Mouse (Mus musculus): ENCODE measurements around the gene Hoxb7.

The Hoxb7 gene

DNA sequence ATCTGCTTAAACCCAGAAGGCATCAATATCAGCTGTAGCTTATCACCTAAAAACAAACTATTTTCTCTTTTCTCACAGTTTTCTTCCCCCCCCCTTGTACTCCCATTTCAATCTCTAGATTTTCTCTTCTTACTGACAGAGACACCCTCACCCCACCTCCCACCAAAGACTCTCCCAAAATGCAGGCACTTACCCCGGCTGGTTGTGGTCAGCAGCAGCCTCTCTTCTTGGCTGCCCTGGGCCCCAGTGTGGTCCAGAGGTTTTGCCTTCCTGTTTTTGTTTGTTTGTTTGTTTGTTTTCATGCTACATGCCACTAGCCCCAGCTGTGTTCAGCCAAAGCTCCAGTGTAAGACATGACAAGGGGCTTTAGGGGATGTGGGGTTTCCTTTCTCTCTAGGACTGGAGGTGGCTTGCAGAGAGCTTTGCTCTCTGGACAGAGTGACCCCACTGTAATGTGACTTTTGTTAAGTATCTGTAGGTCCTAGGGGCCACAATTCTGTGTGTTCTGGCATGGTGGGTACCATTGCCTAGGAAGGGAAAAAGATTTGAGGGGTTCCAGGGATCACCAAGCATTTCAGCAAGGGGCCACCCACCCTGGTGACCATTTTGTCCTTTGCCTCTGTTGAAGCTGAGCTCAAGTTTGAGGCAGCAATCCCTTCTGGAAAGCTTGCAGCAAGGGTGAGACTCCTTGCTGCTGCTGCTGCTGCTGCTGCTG lies 18.2 kb upstream of the Hoxb7 start:
- DNase-seq (ENCODE audit: low spot score): no peak

DNA sequence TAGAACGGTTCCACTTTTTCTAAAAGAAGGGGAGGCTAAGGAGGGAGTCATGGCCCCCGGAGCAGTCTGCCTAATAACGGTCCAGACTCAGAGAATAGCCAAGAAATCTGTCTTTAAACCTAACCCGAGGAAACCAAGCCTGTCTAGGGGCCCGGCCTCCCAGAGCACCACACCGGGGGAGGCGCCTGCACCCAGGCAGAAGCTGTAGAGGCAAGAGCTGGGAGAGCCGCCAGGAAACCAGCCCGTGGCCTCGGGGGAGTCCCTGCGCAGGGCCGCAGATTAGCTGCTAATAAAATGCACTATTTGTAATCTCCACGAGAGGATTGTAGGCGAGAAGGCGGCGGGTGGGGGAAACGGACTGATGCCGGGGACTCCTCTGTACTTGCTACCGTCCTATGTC lies 16.6 kb upstream of the Hoxb7 start:
- DNase-seq (ENCODE audit: low spot score): no peak

DNA sequence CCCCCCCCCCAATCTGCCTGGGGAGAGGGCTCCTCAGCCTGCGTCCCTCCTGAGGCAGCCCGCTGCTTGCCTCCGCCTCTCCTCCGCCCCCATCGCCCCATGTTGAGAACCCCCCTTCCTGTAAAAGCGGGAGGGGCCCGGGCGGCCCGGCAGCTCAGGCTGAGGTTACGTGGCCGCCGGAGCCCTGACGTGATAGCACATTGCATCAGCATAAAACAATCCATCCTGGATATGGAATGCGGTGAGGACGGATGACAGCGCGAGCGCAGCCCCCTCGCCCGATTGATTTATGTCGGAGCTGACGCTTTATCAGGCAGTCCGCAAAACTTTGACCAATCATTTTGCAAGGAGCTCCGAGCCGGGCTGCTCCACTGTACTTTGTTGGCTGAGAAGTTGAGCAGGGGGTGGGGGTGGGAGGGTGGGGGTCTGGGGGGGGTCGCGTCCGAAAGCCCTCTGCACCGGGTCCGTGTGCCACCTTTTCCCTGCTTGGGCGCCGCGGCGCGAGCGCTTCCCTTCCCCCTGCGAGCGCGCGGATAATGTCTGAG lies 15.4 kb upstream of the Hoxb7 start, which contains the start of gene Hoxb9:
Gene Hoxb9 (plus strand): TSS at position 462 of the 545 bp plus-strand sequence.
- DNase-seq (ENCODE audit: low spot score): no peak

DNA sequence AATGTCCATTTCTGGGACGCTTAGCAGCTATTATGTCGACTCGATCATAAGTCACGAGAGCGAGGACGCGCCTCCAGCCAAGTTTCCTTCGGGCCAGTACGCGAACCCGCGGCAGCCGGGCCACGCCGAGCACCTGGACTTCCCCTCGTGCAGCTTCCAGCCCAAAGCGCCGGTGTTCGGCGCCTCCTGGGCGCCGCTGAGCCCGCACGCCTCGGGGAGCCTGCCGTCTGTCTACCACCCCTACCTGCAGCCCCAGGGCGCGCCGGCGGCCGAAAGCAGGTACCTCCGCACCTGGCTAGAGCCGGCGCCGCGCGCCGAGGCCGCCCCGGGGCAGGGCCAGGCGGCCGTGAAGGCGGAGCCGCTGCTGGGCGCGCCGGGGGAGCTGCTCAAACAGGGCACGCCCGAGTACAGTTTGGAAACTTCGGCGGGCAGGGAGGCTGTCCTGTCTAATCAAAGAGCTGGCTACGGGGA lies 14.8 kb upstream of the Hoxb7 start:
- DNase-seq (ENCODE audit: low spot score): no peak

DNA sequence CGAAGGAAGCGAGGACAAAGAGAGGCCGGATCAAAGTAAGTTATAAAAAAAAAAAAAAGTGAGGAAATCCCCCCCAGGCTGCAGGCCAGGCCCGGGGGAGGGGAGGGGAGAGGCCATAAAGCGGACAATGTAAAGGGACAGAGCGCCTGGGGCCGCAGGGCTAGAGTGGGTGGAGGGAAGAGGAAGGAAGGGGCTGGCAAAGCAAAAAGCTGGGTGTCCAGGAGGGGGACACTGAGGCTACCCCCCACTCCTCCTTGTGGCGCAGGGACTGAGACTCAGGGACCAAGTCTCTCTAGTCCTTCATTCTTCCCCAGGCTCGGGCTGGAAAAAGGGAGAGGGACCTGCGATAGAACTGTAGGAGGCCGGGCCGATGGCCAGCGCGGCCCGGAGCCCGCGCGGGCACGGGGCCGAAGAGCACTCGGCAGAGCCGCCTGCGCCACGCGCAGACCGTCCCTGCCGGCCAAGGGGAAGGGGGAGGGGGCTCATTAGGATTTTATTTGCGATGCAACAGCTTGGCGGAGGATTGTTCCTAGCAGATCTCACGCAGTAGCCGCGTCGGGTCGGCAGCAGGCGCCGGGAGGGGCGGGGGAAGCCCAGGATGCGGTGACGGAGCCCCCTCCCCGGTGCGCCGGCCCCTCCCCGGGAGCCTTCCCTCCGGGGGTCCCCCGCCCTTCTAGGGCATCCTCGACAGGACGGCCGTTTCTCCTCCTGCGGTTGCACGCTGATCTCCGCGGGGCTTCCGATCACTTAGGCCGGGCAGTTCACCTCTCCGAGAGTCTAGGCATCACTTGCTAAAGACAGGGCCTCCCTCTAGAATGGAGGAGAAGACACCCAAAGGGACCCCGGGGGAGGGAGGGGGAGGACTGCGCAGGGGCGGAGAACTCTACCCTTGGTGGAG lies 14.2 kb upstream of the Hoxb7 start:
- no peak for DNase-seq (ENCODE audit: low spot score)

DNA sequence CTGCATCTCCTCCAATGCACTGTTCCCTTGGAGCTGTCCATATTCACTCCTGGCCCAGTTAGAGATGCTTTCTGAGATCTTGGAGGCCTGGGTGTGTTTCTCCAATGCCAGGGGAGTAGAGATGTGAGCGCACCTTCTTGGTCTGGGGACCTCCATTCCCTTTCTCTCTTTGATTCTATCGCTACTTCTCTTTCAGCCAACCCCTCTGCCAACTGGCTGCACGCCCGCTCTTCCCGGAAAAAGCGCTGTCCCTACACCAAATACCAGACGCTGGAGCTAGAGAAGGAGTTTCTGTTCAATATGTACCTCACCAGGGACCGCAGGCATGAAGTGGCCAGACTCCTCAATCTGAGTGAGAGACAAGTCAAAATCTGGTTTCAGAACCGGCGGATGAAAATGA lies 12.0 kb upstream of the Hoxb7 start:
- DNase-seq (ENCODE audit: low spot score): no peak

DNA sequence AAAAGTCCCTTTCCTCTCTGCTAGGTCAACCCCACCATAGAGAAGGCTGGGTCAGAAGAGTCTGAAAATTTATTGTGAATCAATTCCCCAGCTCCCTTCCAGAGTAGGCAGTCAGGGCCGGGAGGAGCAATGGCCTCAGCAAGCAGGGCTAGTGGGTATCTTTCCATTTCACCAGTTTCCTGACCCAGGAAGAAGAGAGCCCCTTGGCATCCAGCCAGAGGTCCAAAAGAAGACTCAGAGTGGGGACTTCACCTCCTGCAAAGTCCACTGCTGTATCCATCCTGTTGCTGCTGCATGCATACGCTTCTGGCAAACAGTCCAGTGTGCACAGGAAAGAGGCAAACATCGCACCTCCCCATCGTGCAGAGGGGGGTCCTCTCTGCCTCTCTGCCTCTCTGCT lies 10.5 kb upstream of the Hoxb7 start:
- no peak for DNase-seq (ENCODE audit: low spot score)

DNA sequence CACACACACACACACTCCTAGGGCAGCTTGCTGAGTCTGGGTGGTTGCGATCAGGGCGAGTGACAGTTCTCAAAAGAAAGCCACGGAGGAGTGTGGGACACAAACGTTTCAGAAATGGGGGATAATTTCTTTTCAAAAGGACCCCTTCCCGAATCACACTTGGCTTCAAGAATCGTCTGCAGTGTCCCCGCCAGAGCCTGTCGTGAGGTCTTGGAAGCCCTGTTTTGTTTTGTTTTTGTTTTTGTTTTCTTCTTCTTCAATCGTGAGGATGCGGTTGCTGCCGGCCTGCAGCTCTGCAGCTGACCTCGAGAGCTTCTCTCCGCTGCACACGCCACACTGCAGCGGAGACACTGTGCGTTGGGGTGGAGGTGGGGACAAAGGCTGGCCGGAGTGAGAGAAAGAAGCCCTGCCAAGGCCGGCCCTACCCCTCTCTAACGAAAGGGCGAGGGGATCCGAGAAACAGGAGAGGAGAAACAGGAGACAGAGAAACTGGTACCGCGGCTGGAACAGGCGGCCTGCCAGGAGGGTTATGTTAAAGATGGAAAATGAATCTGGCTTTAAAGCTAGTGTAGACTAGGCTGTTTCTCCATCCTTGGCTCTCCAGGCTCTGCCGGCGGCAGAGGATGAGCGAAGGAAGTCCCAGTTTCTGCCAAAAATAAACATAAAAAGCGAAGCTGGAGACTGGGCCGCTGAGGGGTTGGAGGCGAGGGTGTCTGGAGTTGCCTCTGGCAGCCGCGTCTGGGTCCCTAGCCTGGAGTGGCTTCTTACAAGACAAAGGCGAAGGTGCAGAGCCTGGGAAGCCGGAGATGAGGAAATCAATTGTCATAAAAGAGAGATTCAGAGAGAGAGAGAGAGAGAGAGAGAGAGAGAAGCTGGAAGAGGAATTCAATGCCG lies 9.0 kb upstream of the Hoxb7 start:
- no peak for DNase-seq (ENCODE audit: low spot score)

DNA sequence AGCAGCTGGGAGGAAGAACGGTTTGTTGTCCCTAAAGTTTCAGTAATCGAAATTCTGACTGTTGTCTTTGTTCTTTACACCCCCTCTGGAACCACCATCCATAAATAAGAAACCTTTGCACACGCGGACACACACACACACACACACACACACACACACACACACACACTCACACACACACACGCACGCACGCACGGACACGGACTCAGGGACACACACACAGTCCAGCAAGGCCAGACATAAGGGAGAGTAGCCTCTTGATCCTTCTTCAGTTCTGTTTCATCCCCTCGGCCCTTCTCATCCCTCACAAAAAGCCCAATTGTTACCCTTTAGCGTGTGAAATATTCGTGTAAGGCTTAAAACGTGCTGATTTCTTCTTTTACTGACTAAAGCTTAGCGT lies 8.1 kb upstream of the Hoxb7 start:
- no peak for DNase-seq (ENCODE audit: low spot score)

DNA sequence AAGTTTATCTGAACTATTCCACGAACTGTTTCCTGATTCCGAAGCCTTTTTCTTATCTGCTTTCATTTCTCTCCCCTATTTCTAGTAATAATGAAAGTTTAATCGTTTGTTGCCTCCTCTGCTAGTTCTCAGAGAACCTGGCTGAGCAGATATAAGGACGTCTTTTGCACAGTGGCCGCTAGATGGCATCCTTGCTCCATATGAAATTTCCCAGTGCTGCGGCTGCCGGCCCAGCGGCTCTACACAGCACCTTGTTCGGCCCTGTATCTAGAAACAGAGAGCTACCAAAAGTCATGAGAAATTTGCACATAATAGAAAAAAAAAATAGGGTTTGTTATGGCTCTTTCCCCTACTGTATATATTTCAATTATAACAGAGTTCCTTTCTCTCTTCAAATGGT lies 7.7 kb upstream of the Hoxb7 start:
- peak; percentile 82 for DNase-seq (ENCODE audit: low spot score)

DNA sequence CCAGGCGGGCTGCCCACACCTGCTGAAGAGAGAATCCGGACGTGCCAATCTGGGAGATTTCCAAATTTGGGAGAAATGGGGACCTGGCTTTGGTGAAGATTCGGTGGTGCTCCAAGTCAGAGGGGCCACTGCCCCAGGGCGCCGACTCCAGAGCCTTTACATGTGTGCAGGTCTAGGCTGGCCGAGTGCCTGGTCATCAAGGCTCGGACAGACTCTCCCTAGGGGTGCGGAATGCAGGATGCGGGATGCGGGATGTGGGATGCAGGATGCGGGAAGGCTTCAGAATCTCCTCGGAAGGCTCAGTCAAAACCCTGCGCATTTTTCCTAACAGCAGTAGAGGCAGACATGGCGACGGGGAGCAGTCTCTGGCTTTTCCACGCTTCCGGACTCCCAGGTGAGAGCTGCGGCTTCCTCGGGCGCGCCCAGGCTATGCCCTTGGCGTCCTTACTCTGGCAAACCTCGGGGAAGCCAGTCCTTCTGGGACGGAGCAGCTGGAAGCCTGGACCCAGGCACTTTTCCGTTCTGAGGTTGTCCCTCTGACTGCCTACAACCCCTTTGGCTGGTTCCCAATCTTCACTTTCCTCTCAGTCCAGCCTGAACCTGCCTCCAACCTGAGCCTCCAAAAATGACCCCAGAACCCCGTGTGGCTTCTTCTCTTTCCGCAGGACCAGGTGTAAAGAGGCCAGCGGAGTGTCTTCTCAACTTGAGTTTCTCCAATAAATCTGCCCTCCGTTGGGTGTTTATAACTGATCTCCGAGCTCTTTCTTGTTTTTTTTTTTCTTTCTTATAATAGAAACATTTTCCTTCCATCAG lies 6.8 kb upstream of the Hoxb7 start:
- DNase-seq (ENCODE audit: low spot score): no peak

DNA sequence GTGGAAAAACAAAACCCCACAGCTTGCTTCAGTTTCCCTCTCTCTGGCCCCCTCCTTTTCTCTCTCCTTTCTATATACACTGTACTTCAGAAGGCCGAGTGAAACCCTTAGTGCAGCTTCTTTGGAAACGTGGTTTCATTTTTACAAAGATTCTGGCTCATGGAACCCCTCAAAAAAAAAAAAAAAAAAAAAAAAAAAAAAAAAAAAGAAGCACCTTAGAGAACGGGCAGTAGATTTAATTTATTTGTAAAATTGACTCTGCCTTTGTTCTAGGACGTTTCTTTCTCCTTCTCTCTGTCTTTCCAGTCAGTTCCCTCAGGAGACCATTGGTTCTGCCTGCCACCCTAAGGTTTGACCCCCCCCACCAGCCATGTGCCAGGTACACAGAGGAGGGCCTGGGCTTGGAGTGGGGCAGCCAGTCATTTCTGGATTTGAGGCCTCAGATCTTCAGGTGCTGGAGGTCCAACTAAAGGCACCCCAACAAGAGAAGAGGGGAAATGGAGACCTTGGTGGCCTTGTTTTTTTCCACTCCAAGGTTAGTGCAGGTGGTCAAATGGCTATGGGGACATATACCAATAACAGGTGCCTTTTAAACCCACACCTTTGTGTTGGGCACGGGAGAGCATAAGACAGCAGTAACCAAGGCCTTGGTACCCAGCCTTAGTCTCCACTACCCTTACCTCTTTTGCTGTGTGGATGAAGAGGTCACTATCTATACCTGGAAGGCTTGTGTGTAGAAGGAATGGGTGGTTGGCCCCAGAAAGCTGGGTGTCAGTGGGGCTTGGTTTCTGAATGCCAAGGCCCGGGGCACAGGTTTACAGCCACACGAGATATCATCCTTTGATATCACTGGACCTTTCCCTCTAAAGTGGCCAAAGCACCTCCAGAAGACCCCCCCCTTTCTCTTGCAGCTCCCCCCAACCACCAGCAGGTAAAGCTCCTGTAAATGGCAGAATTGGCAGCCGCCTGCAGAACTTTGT lies 5.7 kb upstream of the Hoxb7 start:
- no peak for DNase-seq (ENCODE audit: low spot score)

DNA sequence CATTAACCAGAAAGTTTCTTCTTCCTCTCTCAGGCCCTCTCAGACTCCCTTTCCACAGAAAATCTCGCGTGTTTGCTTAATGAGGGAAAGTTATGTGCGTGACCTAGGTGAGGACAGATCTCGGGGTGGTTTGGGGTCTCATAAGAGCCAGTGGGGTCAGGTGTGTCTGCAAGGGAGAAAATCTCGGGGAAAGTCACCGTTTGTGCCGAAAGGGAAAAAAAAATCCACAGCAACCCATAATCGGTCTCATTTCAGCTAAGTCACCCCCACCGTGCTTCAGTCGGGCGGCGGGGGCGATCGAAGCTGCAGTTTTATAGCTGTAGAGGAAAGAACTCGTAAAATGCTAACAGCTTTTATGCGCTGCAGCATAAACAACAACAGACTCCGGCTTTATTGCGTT lies 5.0 kb upstream of the Hoxb7 start:
- DNase-seq (ENCODE audit: low spot score): no peak

DNA sequence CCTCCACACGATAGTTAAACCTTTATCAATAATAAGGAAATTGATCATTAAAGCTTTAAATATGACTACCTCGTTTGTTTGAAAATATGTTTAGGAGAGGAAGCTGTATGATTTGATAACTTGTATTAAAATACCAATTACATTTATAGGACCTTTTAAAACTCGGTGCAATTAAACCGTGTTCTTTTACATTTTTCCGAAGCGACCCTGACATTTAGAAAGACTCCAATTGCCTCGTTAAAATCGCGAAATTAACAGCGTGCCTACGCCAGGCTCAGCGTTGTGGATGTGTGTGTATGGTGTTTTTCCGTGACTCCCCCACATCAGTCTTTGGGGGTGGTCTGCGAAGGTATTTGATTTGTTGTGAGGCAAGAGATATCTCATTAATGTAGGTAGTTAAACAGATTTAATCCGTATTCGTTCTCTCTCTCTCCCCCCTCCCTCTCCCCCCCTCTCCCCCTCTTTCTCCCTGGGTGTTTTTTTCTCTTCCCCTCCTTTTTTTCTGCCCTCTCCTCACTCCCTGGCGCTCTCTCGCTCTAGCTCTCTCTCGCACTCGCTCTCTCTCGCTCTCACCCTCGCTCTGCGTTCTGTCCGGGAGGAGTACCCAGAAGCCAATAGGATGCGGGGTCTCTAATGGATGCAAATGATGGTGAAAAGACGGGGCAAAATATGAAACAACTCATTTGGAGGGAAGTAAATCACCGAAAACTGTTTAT lies 4.4 kb upstream of the Hoxb7 start, which contains the start of gene Hoxb8:
Gene Hoxb8 (plus strand): TSS at position 51 of the 716 bp plus-strand sequence.
- no peak for DNase-seq (ENCODE audit: low spot score)

DNA sequence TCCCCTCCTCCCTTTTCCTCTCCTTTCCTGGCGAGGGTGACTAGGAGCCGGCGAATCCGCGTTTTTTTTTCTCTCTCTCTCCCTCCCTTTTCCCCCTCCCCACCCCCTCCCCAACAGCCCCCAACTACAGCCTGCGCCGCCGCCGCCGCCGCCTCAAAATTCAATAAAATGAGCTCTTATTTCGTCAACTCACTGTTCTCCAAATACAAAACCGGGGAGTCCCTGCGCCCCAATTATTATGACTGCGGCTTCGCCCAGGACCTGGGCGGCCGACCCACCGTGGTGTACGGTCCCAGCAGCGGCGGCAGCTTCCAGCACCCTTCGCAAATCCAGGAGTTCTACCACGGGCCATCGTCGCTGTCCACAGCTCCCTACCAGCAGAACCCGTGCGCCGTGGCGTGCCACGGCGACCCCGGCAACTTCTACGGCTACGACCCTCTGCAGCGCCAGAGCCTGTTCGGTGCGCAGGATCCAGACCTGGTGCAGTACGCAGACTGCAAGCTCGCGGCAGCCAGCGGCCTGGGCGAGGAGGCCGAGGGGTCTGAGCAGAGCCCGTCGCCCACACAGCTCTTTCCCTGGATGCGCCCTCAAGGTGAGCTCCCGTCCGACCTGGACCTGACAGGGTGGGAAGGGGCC lies 3.5 kb upstream of the Hoxb7 start:
- no peak for DNase-seq (ENCODE audit: low spot score)

DNA sequence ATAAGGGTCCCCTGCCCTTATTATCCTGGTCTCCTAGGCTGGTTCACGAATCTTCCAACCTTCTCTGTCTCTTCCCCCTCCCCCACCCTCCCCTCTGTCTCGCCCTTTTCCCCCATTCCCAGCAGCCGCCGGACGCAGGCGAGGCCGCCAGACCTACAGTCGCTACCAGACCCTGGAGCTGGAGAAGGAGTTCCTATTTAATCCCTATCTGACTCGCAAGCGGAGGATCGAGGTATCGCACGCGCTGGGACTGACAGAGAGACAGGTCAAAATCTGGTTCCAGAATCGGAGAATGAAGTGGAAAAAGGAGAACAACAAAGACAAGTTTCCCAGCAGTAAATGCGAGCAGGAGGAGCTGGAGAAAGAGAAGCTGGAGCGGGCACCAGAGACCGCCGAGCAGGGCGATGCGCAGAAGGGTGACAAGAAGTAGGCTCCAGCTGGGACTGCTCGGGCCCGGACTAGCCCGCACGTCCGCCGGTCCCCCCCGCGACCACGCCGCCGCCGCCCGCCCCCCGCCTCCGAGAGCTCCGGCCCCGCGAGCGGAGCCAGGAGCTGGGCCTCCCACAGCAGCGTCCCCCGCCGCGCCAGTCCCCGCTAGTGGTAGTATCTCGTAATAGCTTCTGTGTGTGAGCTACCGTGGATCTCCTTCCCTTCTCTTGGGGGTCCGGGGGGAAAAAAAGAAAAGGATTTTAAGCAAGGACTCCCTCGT lies 2.2 kb upstream of the Hoxb7 start:
- no peak for DNase-seq (ENCODE audit: low spot score)

DNA sequence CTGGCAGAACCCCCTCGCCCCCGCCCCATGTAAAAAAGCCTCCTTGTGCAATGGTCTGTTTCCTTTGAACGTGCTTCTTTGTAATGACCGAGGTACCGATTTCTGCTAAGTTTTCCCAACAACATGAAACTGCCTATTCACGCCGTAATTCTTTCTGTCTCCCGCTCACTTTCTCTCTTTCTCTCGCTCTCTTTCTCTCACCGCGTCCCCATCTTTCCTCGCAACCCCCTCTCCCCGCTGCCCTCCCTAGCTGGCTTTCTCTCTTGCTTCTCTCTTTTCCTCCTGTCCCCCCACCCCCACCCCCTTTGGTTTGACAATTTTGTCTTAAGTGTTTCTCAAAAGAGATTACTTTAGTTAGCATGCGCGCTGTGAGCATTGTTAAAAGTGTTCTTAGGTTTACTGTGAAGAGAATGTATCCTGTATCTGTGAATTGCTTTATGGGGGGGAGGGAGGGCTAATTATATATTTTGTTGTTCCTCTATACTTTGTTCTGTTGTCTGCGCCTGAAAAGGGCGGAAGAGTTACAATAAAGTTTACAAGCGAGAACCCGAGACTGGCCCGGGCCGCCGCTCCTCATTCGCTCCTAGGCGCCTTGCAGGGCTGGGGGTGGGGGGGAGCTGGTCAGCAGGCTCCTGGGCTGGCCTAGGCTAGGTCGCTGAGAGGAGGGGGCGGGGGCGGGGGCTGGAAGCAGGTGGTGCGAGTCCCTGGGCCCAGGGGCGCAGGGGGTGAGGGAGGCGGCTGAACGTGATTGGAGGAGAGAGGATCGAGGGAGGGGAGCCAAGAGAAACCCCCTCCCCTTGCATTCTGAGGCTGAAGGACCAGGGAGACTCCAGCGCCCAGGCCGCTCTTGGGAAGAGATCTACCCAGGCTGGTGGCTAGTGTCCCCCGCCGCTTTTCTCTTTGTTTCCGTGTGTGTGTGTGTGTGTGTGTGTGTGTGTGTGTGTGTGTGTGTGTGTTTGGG lies 1.4 kb upstream of the Hoxb7 start:
- no peak for DNase-seq (ENCODE audit: low spot score)

Measured in layer of hippocampus, adult 11-12 months (tissue).